Mouse (Mus musculus): ENCODE data around the gene Rhbdl3.

GRCm38 (mm10) chr11:80311271-80311670, 10.6 kb downstream of the Rhbdl3 start:
- TF ChIP-seq CTCF (conservative IDR thresholded peaks at IDR 0.05 in 1 of 2, IDR thresholded peaks at IDR 0.05 in 1 of 2; ENCODE audit: low read depth in 2 of 2, low read length in 2 of 2) (no peak), POLR2A (IDR thresholded peaks at IDR 0.05; ENCODE audit: low read depth, low read length) (no peak), TCF12 (IDR thresholded peaks at IDR 0.05; ENCODE audit: low read depth, low read length) (no peak), MAZ (IDR thresholded peaks at IDR 0.05; ENCODE audit: low read depth, low read length) (no peak), EP300 (IDR thresholded peaks at IDR 0.05; ENCODE audit: low read length) (no peak), SIN3A (IDR thresholded peaks at IDR 0.05; ENCODE audit: low read length) (no peak), ELF1 (IDR thresholded peaks at IDR 0.05; ENCODE audit: low read depth, low read length) (no peak), USF1 (IDR thresholded peaks at IDR 0.05; ENCODE audit: low read depth, low read length) (no peak)

All from CH12.LX (cell line).